Mouse (Mus musculus): ENCODE data around the gene Olfr965.

DNA sequence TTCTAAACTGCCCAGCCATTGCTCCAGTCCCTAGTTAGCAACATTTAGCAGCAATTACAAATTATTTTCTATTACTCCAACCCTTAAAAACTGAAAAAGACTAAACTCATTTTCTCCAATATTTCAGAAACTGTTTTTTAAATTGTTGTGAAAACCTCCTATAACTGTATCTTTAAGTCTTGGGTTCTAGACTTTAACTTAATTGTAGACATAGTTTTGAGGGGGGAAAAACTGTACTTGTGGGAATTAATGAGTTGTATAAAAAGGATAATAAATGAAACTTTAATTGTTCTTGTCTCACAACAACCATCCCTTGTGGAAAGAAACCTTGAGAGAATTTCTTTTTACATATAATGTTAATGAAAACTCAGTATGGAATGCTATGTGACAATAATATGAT, 19.5 kb downstream of the Olfr965 start, which contains the start of gene Olfr150:
- TF ChIP-seq CTCF (IDR thresholded peaks at IDR 0.05; ENCODE audit: low read depth, low read length) = no peak
- TF ChIP-seq POLR2A (IDR thresholded peaks at IDR 0.05; ENCODE audit: extremely low read depth, insufficient read depth, low read length) = no peak

All from liver, adult 2 months (tissue).